Mouse (Mus musculus) MEL (cell line): ENCODE results near the gene Dsn1.

ENCODE experiments used
- CHD1 ChIP-seq: IDR thresholded peaks from 2 replicates; pipeline ENCODE4 v1.6.1; 2012; ENCODE audit warnings: low read depth, mild to moderate bottlenecking, inconsistent platforms, low read length, improper control_type of control experiment
- USF1 ChIP-seq: IDR thresholded peaks from 2 replicates; pipeline ENCODE4 v1.6.1; 2014; ENCODE audit warnings: low read depth, mild to moderate bottlenecking, inconsistent platforms, low read length, improper control_type of control experiment, moderate library complexity
- ZNF384 ChIP-seq: IDR thresholded peaks from 2 replicates; pipeline ENCODE4 v1.6.1; 2012; ENCODE audit warnings: low read depth, mild to moderate bottlenecking, inconsistent platforms, low read length, improper control_type of control experiment

DNA sequence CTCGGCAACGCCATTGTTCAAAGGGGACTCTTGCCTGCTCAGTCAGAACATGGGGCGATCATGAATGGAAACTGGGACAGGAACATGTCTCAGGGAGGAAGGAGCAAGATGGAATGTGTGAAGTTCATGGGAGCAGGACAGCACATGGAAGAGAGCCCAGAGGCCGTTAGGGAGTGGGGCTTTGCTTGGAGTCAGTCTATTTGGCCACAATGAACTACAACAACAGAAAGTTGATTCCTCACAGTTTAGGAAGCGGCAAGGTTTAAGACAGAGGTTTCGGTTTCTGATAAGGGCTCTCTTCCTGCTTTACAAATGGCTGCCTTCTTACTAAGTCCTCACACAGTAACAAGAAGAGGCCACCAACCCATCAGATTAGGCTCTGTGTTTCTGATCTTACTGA, 39.6 kb downstream of the Dsn1 start:
- TF ChIP-seq ZNF384 (no peak), CHD1 (no peak), USF1 (no peak)
